Mouse (Mus musculus): ENCODE data around the gene Slc38a6. TPM values are rescaled to one million over a fixed set of nuclear protein-coding genes. Genes with fewer than 3 reads are reported as not detected.

Gene Slc38a6
- total and polyA plus RNA-seq, 3 experiments: 7.0 to 15.4 (median 10.2) TPM

GRCm38 (mm10) chr12:73399426-73399825 is 112.8 kb downstream of the Slc38a6 start:
- dilution Hi-C loops (cut with MboI; ENCODE audit: extremely low pct_ligation_motif_present, extremely low pct_unique_long_range_greater_than_20kb, low sequenced_read_pairs): no loop called here
- Histone ChIP-seq H3K4me1 (ENCODE audit: control insufficient read depth in 1 of 2, insufficient read depth in 2 of 2) (peaks cover 0 to 10% of the 10 kb centered on the region in 2 experiments; a peak in 1 of 4 replicates), H3K4me2 (ENCODE audit: insufficient read depth, low read depth, poor library complexity, severe bottlenecking) (no peak overlapping the region), H3K27ac (ENCODE audit: insufficient read depth, low read depth) (no peak overlapping the region), H3K36me3 (replicated peaks in 1 of 2; ENCODE audit: control insufficient read depth in 1 of 2, insufficient read depth in 1 of 2, low read length in 1 of 2) (no peaks in the 10 kb centered on the region), H3K79me2 (replicated peaks; ENCODE audit: control insufficient read depth, extremely low read depth, insufficient read depth, poor library complexity, severe bottlenecking) (no peaks in the 10 kb centered on the region), H3K9ac (ENCODE audit: insufficient read depth, low read depth) (no peak overlapping the region), H3K9me3 (replicated peaks; ENCODE audit: low read length) (peaks cover 4% of the 10 kb centered on the region), H3K27me3 (replicated peaks) (no peaks in the 10 kb centered on the region), H3K4me3 (replicated peaks in 1 of 3; ENCODE audit: low read depth in 2 of 3, low read length in 2 of 3, poor library complexity in 1 of 3) (no peak overlapping the region)
- no peak for DNase-seq (ENCODE audit: extremely low read depth)
- TF ChIP-seq EP300 (IDR thresholded peaks at IDR 0.05; ENCODE audit: low read length): no peak
- TF ChIP-seq ZMIZ1 (IDR thresholded peaks at IDR 0.05; ENCODE audit: low read depth, low read length): no peak
- no peak for TF ChIP-seq MAX (IDR thresholded peaks at IDR 0.05; ENCODE audit: low read length)
- TF ChIP-seq MYC (IDR thresholded peaks at IDR 0.05; ENCODE audit: low read depth, low read length): no peak
- no peak for TF ChIP-seq USF2 (conservative IDR thresholded peaks at IDR 0.05; ENCODE audit: low read depth, low read length)
- no peak for TF ChIP-seq MEF2A (IDR thresholded peaks at IDR 0.05; ENCODE audit: borderline replicate concordance, low read depth, low read length)
- TF ChIP-seq SMC3 (IDR thresholded peaks at IDR 0.05; ENCODE audit: low read depth, low read length): no peak
- TF ChIP-seq ELF1 (IDR thresholded peaks at IDR 0.05; ENCODE audit: low read depth, low read length): no peak
- no peak for TF ChIP-seq MAFK (IDR thresholded peaks at IDR 0.05; ENCODE audit: insufficient replicate concordance, low read length)
- TF ChIP-seq ZC3H11A (IDR thresholded peaks at IDR 0.05; ENCODE audit: low read depth, low read length): no peak
- TF ChIP-seq TBP (conservative IDR thresholded peaks at IDR 0.05; ENCODE audit: low read depth, low read length): no peak
- in situ Hi-C loops (cut with MboI; ENCODE audit: low pct_ligation_motif_present, low pct_unique_long_range_greater_than_20kb, low sequenced_read_pairs): no loop called here

GRCm38 (mm10) chr12:73400481-73401025 is 114.0 kb downstream of the Slc38a6 start:
- Histone ChIP-seq H3K4me2 (ENCODE audit: insufficient read depth, low read depth, poor library complexity, severe bottlenecking) (no peak overlapping the region), H3K27ac (ENCODE audit: insufficient read depth, low read depth) (no peak overlapping the region), H3K36me3 (replicated peaks in 1 of 2; ENCODE audit: control insufficient read depth in 1 of 2, insufficient read depth in 1 of 2, low read length in 1 of 2) (no peaks in the 10 kb centered on the region), H3K4me1 (ENCODE audit: control insufficient read depth in 1 of 2, insufficient read depth in 2 of 2) (peaks cover 0 to 15% of the 10 kb centered on the region in 2 experiments; a peak in 2 of 4 replicates), H3K9me3 (replicated peaks; ENCODE audit: low read length) (no peaks in the 10 kb centered on the region), H3K9ac (ENCODE audit: insufficient read depth, low read depth) (no peak overlapping the region), H3K4me3 (replicated peaks in 1 of 3; ENCODE audit: low read depth in 2 of 3, low read length in 2 of 3, poor library complexity in 1 of 3) (no peak overlapping the region), H3K79me2 (replicated peaks; ENCODE audit: control insufficient read depth, extremely low read depth, insufficient read depth, poor library complexity, severe bottlenecking) (no peaks in the 10 kb centered on the region), H3K27me3 (replicated peaks) (no peaks in the 10 kb centered on the region)
- dilution Hi-C loops (cut with MboI; ENCODE audit: extremely low pct_ligation_motif_present, extremely low pct_unique_long_range_greater_than_20kb, low sequenced_read_pairs): no loop called here
- in situ Hi-C loops (cut with MboI; ENCODE audit: low pct_ligation_motif_present, low pct_unique_long_range_greater_than_20kb, low sequenced_read_pairs): no loop called here
- TF ChIP-seq GABPA (IDR thresholded peaks at IDR 0.05; ENCODE audit: insufficient replicate concordance, low read depth, low read length): no peak
- TF ChIP-seq ELF1 (IDR thresholded peaks at IDR 0.05; ENCODE audit: low read depth, low read length): no peak
- TF ChIP-seq MAFK (IDR thresholded peaks at IDR 0.05; ENCODE audit: insufficient replicate concordance, low read length): no peak
- TF ChIP-seq SIN3A (IDR thresholded peaks at IDR 0.05; ENCODE audit: low read length): no peak
- no peak for TF ChIP-seq ZNF384 (IDR thresholded peaks at IDR 0.05; ENCODE audit: low read depth, low read length)
- no peak for TF ChIP-seq MYC (IDR thresholded peaks at IDR 0.05; ENCODE audit: low read depth, low read length)
- no peak for TF ChIP-seq RAD21 (IDR thresholded peaks at IDR 0.05; ENCODE audit: low read depth, low read length)
- TF ChIP-seq UBTF (IDR thresholded peaks at IDR 0.05; ENCODE audit: low read depth, low read length): no peak
- TF ChIP-seq ZMIZ1 (IDR thresholded peaks at IDR 0.05; ENCODE audit: low read depth, low read length): no peak
- no peak for TF ChIP-seq CTCF (conservative IDR thresholded peaks at IDR 0.05 in 1 of 2, IDR thresholded peaks at IDR 0.05 in 1 of 2; ENCODE audit: low read depth in 2 of 2, low read length in 2 of 2)
- no peak for TF ChIP-seq KAT2A (IDR thresholded peaks at IDR 0.05; ENCODE audit: insufficient replicate concordance, low read length)
- no peak for TF ChIP-seq EP300 (IDR thresholded peaks at IDR 0.05; ENCODE audit: low read length)
- TF ChIP-seq NRF1 (IDR thresholded peaks at IDR 0.05; ENCODE audit: low read depth, low read length): no peak
- TF ChIP-seq RCOR1 (conservative IDR thresholded peaks at IDR 0.05; ENCODE audit: low read depth, low read length): no peak
- TF ChIP-seq NELFE (IDR thresholded peaks at IDR 0.05; ENCODE audit: low read depth, low read length): no peak
- no peak for TF ChIP-seq POLR2AphosphoS2 (IDR thresholded peaks at IDR 0.05; ENCODE audit: low read depth, low read length)
- DNase-seq (ENCODE audit: extremely low read depth): no peak
